Mouse (Mus musculus): Measurements from ENCODE around the gene Ankrd45.
A peak's percentile ranks its signal among the peaks of the same experiment; 100 is the strongest.
"Not testable (repeated sequence)": the region's sequence is repeated elsewhere in the genome, so short reads cannot be mapped to it uniquely, and the experiment has no call there.

The Ankrd45 gene

GRCm38 (mm10) chr1:161142531-161143159 is at the start of gene Ankrd45:
Gene Ankrd45 (plus strand): TSS chr1:161142691.
- peak; percentile 61 to 65 for DNase-seq

- no peak for DNase-seq
Measured at GRCm38 (mm10) chr1:161099721-161100405, 42.6 kb upstream of the Ankrd45 start.

- DNase-seq, result no peak
Measured at GRCm38 (mm10) chr1:161103842-161104241, 38.6 kb upstream of the Ankrd45 start.

- DNase-seq, result peak in 1 of 2 experiments; percentile 9
Measured at GRCm38 (mm10) chr1:161109216-161109615, 33.3 kb upstream of the Ankrd45 start.

GRCm38 (mm10) chr1:161114591-161114990 is 27.9 kb upstream of the Ankrd45 start:
- DNase-seq, result no peak

- no peak for DNase-seq
Measured at GRCm38 (mm10) chr1:161122661-161123418, 19.7 kb upstream of the Ankrd45 start.

- no peak for DNase-seq
Measured at GRCm38 (mm10) chr1:161126461-161126860, 16.0 kb upstream of the Ankrd45 start.

- DNase-seq, result peak; percentile 97
Measured at GRCm38 (mm10) chr1:161130726-161131664, 11.5 kb upstream of the Ankrd45 start, which contains the start of gene Klhl20. Gene Klhl20 (minus strand): TSS chr1:161131511.

GRCm38 (mm10) chr1:161139496-161139895 is 3.0 kb upstream of the Ankrd45 start:
- no peak for DNase-seq

- no peak for DNase-seq
Measured at GRCm38 (mm10) chr1:161140026-161140762, 2.3 kb upstream of the Ankrd45 start.

- DNase-seq, result no peak
Measured at GRCm38 (mm10) chr1:161143216-161143615, 725 bp downstream of the Ankrd45 start.

- not testable (repeated sequence) for DNase-seq
Measured at GRCm38 (mm10) chr1:161145611-161146010, 3.1 kb downstream of the Ankrd45 start.

GRCm38 (mm10) chr1:161147888-161148287 is 5.4 kb downstream of the Ankrd45 start:
- DNase-seq, result no peak

- DNase-seq, result no peak
Measured at GRCm38 (mm10) chr1:161151098-161151497, 8.6 kb downstream of the Ankrd45 start.

- no peak for DNase-seq
Measured at GRCm38 (mm10) chr1:161156546-161156945, 14.1 kb downstream of the Ankrd45 start.

- no peak for DNase-seq
Measured at GRCm38 (mm10) chr1:161159214-161159613, 16.7 kb downstream of the Ankrd45 start, which contains the start of gene Tex50. Gene Tex50 (minus strand): TSS chr1:161159314.

- DNase-seq, result no peak
Measured at GRCm38 (mm10) chr1:161160266-161160665, 17.8 kb downstream of the Ankrd45 start.

- peak; percentile 74 to 77 for DNase-seq
Measured at GRCm38 (mm10) chr1:161170651-161171050, 28.2 kb downstream of the Ankrd45 start.

- DNase-seq, result peak; percentile 59 to 79
Measured at GRCm38 (mm10) chr1:161180674-161181073, 38.2 kb downstream of the Ankrd45 start.

- no peak for DNase-seq
Measured at GRCm38 (mm10) chr1:161182386-161182785, 39.9 kb downstream of the Ankrd45 start.

GRCm38 (mm10) chr1:161183677-161184076 is 41.2 kb downstream of the Ankrd45 start:
- no peak for DNase-seq

GRCm38 (mm10) chr1:161185431-161185830 is 42.9 kb downstream of the Ankrd45 start:
- DNase-seq, result no peak
